Mouse (Mus musculus): Measurements from ENCODE around the gene Bfsp1.
A peak's percentile ranks its signal among the peaks of the same experiment; 100 is the strongest.

Bfsp1 gene

GRCm38 (mm10) chr2:143853447-143853846 lies 9.5 kb downstream of the Bfsp1 start:
- DNase-seq: no peak

DNA sequence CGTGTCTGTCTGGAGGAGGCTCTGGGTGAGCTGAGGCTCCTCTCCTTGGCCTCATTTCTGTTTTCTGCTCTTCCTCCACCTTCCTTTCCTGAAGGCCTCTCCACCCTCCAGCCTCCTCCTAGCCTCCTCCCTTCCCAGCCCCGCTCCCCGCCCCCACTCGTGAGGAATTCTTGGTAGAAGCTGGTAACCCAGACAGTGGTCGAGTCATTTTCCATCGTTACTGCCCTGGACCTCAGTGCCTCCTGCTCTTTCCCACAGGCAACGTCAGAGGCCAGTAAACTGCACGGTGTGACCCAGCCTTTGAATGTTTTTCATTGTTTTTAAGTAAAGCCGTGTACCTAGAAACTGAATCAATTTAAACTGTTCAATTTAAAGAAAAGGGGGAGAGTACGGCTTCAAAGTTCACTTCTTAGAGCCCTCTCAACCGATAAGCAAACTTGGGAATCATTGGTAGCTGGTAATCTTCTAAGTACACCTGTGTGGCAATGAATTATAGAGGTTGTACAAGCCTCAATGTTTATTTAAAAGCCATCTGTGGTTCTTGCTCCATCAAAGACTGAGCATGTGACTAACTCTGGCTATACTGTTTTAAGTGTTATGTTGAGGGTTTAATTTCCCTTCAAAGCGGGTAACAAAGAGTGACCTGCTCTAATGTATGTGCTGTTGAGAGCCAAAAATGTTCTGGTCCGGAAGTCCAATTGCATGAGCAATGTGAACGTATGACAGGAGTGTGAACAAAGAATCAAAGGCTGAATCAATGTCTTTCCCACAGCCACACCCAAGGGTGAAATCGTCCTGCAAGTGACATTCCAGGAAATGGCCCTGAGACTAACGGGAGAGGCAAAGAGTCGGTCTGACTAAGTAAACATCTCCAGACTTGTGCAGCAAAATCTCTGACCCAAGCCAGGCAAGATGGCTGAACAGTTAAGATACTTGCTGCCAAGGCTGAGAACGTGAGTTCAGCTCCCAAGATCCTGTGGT lies 10.4 kb downstream of the Bfsp1 start:
- DNase-seq: no peak

GRCm38 (mm10) chr2:143851354-143852221 lies 11.4 kb downstream of the Bfsp1 start:
- DNase-seq: no peak

DNA sequence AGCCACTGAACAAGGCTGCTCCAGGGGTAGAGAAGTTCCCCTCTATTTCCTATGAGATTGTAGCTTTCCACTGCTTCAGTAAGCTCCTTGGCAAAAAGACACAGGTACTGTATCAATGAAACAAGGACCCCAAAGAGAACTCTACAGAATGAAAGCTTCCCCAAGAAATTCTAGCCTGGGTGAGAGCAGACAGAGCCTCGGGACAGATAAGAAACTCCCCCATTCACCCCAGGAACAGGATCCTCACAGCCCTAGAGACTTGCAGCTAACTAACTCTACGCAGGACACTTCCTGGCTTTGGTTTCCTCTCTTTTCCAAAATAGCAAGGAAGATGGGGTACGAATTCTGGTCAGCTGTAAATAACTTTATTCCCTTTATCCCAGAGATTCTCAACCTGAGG lies 15.7 kb downstream of the Bfsp1 start:
- no peak for DNase-seq

- DNase-seq: no peak
Measured at GRCm38 (mm10) chr2:143846799-143847198, 16.2 kb downstream of the Bfsp1 start.

DNA sequence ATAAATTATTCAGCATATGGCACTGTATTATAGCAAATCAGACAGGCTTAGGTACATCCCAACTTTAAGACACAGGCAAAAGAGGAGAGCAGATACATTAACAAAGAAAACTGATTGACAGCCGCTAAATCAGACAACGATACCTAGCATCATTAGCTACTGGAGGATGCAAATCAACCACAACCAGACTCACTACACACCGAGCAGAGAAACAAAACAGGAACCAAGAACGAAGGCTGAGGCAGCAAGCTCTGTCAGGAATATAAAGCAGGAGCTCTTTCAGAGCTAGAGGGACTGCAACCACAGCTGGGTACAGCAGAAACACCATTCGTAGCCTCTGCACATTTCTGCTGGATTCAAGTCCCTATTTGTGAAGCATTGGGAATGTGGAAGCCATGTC lies 18.2 kb downstream of the Bfsp1 start:
- no peak for DNase-seq

GRCm38 (mm10) chr2:143841536-143841935 lies 21.4 kb downstream of the Bfsp1 start:
- no peak for DNase-seq

DNA sequence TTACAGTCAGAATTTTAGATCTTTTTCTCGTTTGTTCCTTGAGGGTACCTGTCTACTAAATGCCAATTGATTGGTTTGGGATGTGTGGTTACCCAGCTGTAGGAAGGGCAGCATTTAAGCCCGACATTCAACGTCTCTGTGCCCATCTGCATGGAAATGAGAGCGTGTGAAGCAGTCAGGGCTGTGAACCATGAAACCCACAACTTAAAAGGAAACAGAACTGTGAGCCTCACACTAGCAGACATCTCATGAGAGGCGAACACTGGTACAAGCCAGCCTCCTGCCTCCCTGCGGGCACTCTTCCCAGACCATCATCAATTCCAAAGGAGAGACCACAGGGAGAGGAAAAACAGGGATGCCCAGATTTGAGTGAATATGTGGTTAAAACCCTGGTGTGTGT lies 22.1 kb downstream of the Bfsp1 start:
- DNase-seq: no peak

DNA sequence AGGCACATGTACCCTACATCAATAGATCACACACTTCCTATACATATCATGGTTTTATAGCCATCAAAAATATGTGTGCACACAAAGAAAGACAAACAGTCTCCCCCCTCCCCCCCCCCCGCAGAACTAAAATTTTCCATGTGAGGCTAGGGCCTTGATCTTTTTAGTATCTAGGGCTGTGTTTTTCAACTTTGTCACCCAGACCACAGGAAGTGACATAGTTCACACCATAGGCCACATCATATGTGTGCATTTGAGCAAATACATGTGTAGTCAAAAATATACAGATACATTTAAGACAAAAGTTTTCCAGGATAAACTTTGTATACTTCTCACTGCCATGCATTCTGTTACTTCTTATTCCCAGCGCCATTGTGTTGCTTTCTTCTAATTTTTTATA lies 23.5 kb downstream of the Bfsp1 start:
- DNase-seq: no peak

- no peak for DNase-seq
Measured at GRCm38 (mm10) chr2:143838698-143839097, 24.3 kb downstream of the Bfsp1 start.

DNA sequence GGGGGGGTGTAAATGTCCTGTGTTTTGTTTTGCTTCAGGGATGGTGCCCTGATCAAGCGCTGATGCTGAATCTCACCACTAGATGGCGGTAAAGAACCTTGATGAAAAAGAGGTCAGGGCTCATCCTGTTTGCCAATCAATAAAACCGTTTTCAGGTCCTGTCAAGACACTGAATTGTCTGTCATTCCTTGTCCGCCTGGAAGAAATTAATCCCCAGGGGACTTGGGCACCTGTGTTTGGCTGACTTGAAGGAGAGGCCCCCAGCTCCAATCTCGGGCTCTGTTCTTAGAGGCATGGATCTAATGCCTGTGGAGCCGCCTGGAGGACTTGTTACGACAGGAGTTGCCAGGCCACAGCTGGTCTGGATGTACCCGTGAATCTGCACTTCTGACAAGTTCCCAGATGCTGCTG lies 25.7 kb downstream of the Bfsp1 start:
- peak; percentile 65 for DNase-seq

DNA sequence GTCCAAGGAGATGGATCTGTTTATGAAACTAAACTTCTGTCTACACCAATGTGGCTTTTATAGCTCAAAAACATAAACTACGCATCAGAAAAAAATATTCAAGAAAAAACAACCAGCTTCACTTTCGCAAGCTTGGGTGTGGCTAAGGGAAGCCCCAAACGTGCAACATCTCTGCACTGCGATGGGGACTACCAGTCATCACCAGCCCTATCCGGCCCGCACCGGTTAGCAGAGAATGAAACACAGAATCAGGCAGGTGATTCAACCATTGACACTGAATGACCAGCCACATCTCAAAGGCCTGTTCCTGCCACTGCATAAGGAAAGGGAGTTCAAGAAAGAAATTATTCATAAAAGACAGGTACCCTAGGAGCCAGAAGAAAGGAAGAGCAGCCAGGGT lies 27.2 kb downstream of the Bfsp1 start:
- DNase-seq: no peak

GRCm38 (mm10) chr2:143834082-143834481 lies 28.9 kb downstream of the Bfsp1 start:
- DNase-seq: no peak

GRCm38 (mm10) chr2:143832721-143833120 lies 30.3 kb downstream of the Bfsp1 start:
- DNase-seq: no peak

- DNase-seq: no peak
Measured at GRCm38 (mm10) chr2:143831645-143832044, 31.3 kb downstream of the Bfsp1 start.

GRCm38 (mm10) chr2:143813461-143813860 lies 49.5 kb downstream of the Bfsp1 start:
- DNase-seq: no peak

- no peak for DNase-seq
Measured at GRCm38 (mm10) chr2:143812262-143812661, 50.7 kb downstream of the Bfsp1 start.

GRCm38 (mm10) chr2:143808789-143809188 lies 54.2 kb downstream of the Bfsp1 start:
- DNase-seq: no peak

- no peak for DNase-seq
Measured at GRCm38 (mm10) chr2:143806924-143807664, 55.9 kb downstream of the Bfsp1 start.

DNA sequence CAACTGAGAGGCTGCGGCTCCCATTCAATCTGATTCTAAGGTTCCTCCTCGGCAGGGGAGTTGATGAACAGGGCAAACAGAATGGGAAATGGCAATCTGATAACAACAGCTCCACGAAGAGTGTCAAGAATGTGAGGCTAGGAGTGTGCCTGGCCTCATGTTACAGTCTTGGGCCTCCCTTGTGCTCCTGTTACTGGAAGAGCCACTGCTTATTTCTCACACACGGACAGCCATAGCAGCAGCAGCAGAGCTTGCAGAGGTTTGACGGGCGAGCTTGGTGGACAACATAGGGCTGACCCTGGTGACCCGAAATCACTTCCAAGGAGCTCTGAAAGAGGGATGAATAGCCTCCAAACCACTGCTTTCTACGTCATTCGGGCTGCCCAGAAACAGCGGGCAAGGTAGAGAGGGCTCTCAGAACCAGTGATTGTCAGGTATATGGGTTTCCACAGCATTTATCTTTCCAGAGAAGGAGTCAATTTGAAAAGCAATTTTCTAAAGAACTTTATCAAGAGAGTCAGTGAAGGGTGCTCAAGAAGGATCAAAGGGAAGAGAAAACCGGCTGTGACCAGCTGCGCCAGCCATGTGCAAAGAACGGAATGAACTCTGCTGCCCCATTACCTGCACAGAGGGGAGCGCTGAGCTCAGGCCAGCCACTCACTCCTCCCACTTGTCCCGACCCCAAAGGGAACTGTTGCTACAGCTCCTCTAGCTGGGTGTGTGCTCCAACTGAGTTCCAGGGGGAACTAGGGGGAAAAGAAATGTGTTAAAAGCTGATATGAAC lies 56.6 kb downstream of the Bfsp1 start:
- DNase-seq: no peak

- DNase-seq: no peak
Measured at GRCm38 (mm10) chr2:143801097-143801496, 61.9 kb downstream of the Bfsp1 start.
